Mouse (Mus musculus): Measurements from ENCODE around the gene Nfib. TPM values are rescaled to one million over a fixed set of nuclear protein-coding genes. Genes with fewer than 3 reads are reported as not detected.

The Nfib gene
- total and polyA plus RNA-seq, 3 experiments, result 0.04 to 0.11 (median 0.09) TPM

GRCm38 (mm10) chr4:82319388-82319787 is 386.2 kb downstream of the Nfib start:
- Histone ChIP-seq H3K36me3 (replicated peaks in 1 of 2; ENCODE audit: control insufficient read depth in 1 of 2, insufficient read depth in 1 of 2, low read length in 1 of 2) (no peaks in the 10 kb centered on the region), H3K4me2 (ENCODE audit: insufficient read depth, low read depth, poor library complexity, severe bottlenecking) (no peak overlapping the region), H3K79me2 (replicated peaks; ENCODE audit: control insufficient read depth, extremely low read depth, insufficient read depth, poor library complexity, severe bottlenecking) (no peaks in the 10 kb centered on the region), H3K4me3 (replicated peaks in 1 of 3; ENCODE audit: low read depth in 2 of 3, low read length in 2 of 3, poor library complexity in 1 of 3) (no peak overlapping the region), H3K9ac (ENCODE audit: insufficient read depth, low read depth) (no peak overlapping the region), H3K27ac (ENCODE audit: insufficient read depth, low read depth) (no peak overlapping the region), H3K4me1 (ENCODE audit: control insufficient read depth in 1 of 2, insufficient read depth in 2 of 2) (peaks cover 0 to 19% of the 10 kb centered on the region in 2 experiments; a peak in 2 of 4 replicates), H3K9me3 (replicated peaks; ENCODE audit: low read length) (no peaks in the 10 kb centered on the region), H3K27me3 (replicated peaks) (no peaks in the 10 kb centered on the region)
- dilution Hi-C loops (cut with MboI; ENCODE audit: extremely low pct_ligation_motif_present, extremely low pct_unique_long_range_greater_than_20kb, low sequenced_read_pairs), result no loop called here
- TF ChIP-seq ZNF384 (IDR thresholded peaks at IDR 0.05; ENCODE audit: low read depth, low read length) (no peak), ZMIZ1 (IDR thresholded peaks at IDR 0.05; ENCODE audit: low read depth, low read length) (no peak), E2F4 (IDR thresholded peaks at IDR 0.05; ENCODE audit: insufficient replicate concordance, low read depth, low read length) (no peak), NELFE (IDR thresholded peaks at IDR 0.05; ENCODE audit: low read depth, low read length) (no peak), MYC (IDR thresholded peaks at IDR 0.05; ENCODE audit: low read depth, low read length) (no peak), ELF1 (IDR thresholded peaks at IDR 0.05; ENCODE audit: low read depth, low read length) (no peak), PAX5 (IDR thresholded peaks at IDR 0.05; ENCODE audit: low read length) (no peak), EP300 (IDR thresholded peaks at IDR 0.05; ENCODE audit: low read length) (no peak), JUN (IDR thresholded peaks at IDR 0.05; ENCODE audit: insufficient read depth, low read depth, low read length) (no peak), RAD21 (IDR thresholded peaks at IDR 0.05; ENCODE audit: low read depth, low read length) (no peak)
- DNase-seq (ENCODE audit: extremely low read depth), result no peak
- in situ Hi-C loops (cut with MboI; ENCODE audit: low pct_ligation_motif_present, low pct_unique_long_range_greater_than_20kb, low sequenced_read_pairs), result no loop called here

- no peaks in the 10 kb centered on the region for H3K9me3 ChIP-seq (replicated peaks; ENCODE audit: low read length)
- in situ Hi-C loops (cut with MboI; ENCODE audit: low pct_ligation_motif_present, low pct_unique_long_range_greater_than_20kb, low sequenced_read_pairs), result no loop called here
- H3K4me1 ChIP-seq (ENCODE audit: control insufficient read depth in 1 of 2, insufficient read depth in 2 of 2), result peaks cover 0 to 14% of the 10 kb centered on the region in 2 experiments; a peak in 2 of 4 replicates
- H3K4me2 ChIP-seq (ENCODE audit: insufficient read depth, low read depth, poor library complexity, severe bottlenecking), result no peak overlapping the region
- no peak for DNase-seq (ENCODE audit: extremely low read depth)
- H3K27ac ChIP-seq (ENCODE audit: insufficient read depth, low read depth), result no peak overlapping the region
- H3K27me3 ChIP-seq (replicated peaks), result no peaks in the 10 kb centered on the region
- dilution Hi-C loops (cut with MboI; ENCODE audit: extremely low pct_ligation_motif_present, extremely low pct_unique_long_range_greater_than_20kb, low sequenced_read_pairs), result no loop called here
- H3K9ac ChIP-seq (ENCODE audit: insufficient read depth, low read depth), result no peak overlapping the region
- TF ChIP-seq UBTF (IDR thresholded peaks at IDR 0.05; ENCODE audit: low read depth, low read length) (no peak), MYC (IDR thresholded peaks at IDR 0.05; ENCODE audit: low read depth, low read length) (no peak), JUND (conservative IDR thresholded peaks at IDR 0.05; ENCODE audit: low read depth, low read length) (no peak), HCFC1 (IDR thresholded peaks at IDR 0.05; ENCODE audit: low read depth, low read length) (no peak), RCOR1 (conservative IDR thresholded peaks at IDR 0.05; ENCODE audit: low read depth, low read length) (no peak), ZNF384 (IDR thresholded peaks at IDR 0.05; ENCODE audit: low read depth, low read length) (no peak), JUN (IDR thresholded peaks at IDR 0.05; ENCODE audit: insufficient read depth, low read depth, low read length) (no peak), GABPA (IDR thresholded peaks at IDR 0.05; ENCODE audit: insufficient replicate concordance, low read depth, low read length) (no peak), POLR2A (IDR thresholded peaks at IDR 0.05; ENCODE audit: low read depth, low read length) (no peak), MAFK (IDR thresholded peaks at IDR 0.05; ENCODE audit: insufficient replicate concordance, low read length) (no peak), PAX5 (IDR thresholded peaks at IDR 0.05; ENCODE audit: low read length) (no peak)
- H3K79me2 ChIP-seq (replicated peaks; ENCODE audit: control insufficient read depth, extremely low read depth, insufficient read depth, poor library complexity, severe bottlenecking), result no peaks in the 10 kb centered on the region
- H3K36me3 ChIP-seq (replicated peaks in 1 of 2; ENCODE audit: control insufficient read depth in 1 of 2, insufficient read depth in 1 of 2, low read length in 1 of 2), result no peaks in the 10 kb centered on the region
- H3K4me3 ChIP-seq (replicated peaks in 1 of 3; ENCODE audit: low read depth in 2 of 3, low read length in 2 of 3, poor library complexity in 1 of 3), result no peak overlapping the region
Measured at GRCm38 (mm10) chr4:82316168-82316567, 389.4 kb downstream of the Nfib start.

Measured in CH12.LX (cell line).